Mouse (Mus musculus): ENCODE measurements around the gene Fkbp2. TPM values are rescaled to one million over a fixed set of nuclear protein-coding genes. Genes with fewer than 3 reads are reported as not detected.

The Fkbp2 gene
- polyA plus RNA-seq, 2 experiments from 2014 or later, result 54.3 to 76.4 TPM

- no peak for ATAC-seq
Measured at GRCm38 (mm10) chr19:6990712-6991111, 10.4 kb upstream of the Fkbp2 start.

DNA sequence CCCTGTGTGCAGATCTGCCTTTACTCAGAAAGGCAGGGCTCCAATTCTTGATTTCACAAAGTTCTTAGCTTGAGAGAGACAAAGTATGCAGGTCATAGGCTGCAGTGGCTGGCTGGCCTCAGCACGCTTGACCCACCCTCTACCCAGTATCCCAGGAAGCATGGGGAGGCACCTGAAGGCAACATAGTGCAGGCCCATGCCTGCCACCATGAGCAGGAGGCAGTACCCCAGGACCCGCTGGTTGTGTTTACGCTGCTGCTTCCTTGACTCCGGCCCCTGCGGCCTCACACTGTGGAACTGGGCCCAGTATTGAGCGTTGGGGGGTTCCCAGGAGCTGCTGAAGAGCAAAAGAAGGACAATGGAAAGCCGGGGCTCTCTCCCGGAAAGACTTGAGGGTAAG lies 8.9 kb upstream of the Fkbp2 start:
- no peak for ATAC-seq

- ATAC-seq, result no peak
Measured at GRCm38 (mm10) chr19:6987904-6988285, 7.6 kb upstream of the Fkbp2 start.

GRCm38 (mm10) chr19:6987061-6987903 lies 7.0 kb upstream of the Fkbp2 start, which contains the start of gene Vegfb:
Gene Vegfb (minus strand): TSS chr19:6987651.
- ATAC-seq, result peak; percentile 49

DNA sequence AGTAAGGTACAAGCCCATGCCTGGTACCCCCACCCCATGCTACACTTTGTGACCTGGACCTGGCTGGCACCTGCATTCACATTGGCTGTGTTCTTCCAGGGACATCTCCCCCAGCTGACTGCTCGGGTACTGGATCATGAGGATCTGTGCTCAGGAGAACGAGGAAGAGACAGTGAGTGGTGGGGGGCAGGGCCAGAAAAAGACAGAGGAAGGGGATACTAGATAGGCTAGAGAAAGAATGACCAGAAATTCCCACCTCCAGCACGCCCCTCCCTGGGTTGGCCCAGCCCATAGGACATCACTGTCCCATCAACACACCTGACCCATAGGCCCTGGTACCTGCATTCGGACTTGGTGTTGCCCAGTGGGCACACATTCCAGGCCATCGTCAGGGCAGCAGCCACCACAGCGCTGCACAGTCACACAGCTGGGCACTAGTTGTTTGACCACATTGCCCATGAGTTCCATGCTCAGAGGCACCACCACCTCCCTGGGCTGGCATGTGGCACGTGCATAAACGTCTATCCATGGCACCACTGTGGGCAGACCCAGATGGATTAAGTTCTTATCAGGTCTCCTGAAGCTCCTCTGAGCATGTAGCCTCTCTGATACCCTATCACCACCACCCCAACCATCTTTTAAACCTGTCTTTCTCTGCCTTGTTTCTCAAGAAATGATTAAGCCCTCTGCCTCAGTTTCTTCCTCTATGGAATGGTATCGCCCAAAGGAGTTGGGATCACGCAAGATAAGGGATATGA lies 5.8 kb upstream of the Fkbp2 start:
- no peak for ATAC-seq

GRCm38 (mm10) chr19:6985300-6985699 lies 5.0 kb upstream of the Fkbp2 start:
- no peak for ATAC-seq

DNA sequence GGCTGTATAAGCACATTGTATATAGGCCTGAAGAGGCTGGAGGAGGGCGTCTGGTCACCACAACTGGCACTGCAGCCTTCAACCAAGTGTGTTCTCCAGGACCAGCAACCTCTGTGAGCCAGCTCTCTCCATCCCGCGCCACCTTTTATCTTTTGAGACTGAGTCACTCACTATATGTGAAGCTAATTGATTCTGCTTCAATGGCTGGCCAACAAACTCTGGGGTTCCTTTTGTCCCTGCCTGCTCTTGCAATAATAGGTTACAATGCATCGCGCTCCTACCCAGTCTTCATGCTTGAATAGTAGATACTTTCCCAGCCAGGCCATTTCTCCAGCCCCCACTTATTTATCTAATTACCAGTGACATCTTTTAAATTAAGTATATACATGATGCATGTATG lies 3.3 kb upstream of the Fkbp2 start:
- ATAC-seq, result no peak

DNA sequence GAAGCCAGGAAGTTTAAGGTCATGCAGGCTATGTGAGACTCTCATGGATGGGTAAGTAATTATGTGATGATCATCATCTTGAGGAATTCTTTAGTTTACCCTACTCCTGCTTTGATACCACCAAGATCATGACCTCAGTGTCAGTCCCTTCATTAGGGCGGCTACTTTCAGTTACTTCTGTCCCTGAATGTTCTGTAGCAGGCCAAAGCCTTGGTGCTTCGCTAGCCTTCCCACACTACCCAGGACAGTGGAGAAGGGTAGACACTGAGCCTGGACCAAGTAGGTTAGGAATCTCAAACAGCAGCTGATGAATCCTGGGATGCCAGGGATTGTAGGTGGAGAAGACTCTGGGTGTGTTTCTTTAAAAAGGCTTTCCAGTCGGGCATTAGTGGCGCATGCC lies 1.2 kb upstream of the Fkbp2 start:
- ATAC-seq, result no peak

GRCm38 (mm10) chr19:6979486-6980380 lies 568 bp downstream of the Fkbp2 start:
- peak; percentile 82 for ATAC-seq

DNA sequence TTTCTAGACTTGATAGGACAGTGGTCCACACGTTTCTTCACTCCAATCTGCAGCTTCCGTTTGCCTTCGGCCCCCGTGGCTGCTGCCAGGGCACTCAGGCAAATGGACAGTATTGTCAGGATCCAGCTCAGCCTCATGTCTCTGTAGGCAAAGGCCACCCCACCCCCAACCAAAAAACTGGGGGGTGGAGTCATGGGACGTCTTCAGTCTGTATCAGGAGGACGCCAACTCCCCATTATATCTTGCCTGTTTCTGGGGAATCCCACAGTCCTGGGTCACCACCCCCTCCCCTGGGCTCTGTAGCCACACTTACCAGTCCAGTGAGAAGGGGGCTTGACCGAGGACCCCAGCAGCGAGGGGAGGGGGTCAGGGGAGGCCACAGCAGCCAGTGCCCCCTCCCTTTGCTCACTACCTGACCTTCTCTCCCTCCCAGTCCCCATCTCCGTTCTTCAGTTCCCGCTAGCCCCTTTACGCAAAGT lies 1.3 kb downstream of the Fkbp2 start:
- no peak for ATAC-seq

DNA sequence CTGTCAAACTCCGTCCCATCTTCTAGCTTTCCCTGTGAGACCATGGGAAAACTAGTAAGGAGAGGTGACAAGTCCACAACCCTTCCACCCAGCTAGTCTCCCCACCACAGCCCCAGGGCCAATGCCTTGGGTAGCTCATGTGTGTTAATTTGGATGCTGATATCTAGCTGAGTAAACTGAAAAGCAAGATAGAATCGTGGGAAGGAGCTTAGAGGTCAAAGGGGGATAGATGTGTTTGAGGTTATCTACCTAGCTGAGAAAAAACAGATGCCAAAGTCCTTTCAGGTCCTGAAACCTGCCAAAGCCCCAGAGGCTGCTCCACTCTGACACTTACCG lies 1.7 kb downstream of the Fkbp2 start:
- no peak for ATAC-seq

DNA sequence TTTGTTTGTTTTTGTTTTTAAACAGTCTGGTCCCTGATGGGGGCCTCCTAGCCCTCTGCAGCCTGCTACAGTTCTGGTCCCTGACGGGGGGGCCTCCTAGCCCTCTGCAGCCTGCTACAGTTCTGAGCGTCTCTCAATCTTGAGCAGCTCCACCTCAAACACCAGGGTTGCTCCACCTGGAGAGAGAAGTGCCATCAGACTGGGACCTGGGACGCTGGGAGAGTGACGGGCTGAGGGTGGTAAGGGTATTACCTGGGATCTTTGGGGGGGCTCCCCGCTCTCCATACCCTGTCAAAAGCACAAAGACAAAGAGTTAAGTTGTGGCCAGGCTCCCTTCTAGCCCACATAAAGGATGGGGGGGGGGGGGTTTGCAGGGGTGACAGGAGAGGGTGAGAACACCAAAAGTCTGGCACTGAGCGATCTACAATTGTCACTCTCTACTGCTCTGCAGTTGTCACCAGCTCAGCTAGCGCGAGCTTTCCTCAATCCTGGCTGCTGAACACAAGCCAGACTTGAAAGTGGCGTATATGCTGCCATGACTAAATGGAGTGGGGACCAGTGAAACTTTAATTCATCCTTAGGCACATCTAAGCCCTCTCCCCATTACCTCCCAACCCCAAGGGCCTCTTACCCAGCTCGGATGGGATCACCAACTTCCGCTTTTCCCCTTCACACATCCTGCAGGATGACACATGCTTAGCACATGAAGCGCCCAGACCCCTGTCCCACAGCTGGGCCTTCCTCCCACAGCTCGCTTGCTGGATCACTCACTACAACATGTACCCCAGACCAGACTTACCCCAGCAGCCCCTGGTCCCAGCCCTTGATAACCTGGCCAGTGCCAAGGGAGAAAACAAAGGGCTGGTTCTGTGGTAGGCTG lies 2.3 kb downstream of the Fkbp2 start:
- ATAC-seq, result no peak

DNA sequence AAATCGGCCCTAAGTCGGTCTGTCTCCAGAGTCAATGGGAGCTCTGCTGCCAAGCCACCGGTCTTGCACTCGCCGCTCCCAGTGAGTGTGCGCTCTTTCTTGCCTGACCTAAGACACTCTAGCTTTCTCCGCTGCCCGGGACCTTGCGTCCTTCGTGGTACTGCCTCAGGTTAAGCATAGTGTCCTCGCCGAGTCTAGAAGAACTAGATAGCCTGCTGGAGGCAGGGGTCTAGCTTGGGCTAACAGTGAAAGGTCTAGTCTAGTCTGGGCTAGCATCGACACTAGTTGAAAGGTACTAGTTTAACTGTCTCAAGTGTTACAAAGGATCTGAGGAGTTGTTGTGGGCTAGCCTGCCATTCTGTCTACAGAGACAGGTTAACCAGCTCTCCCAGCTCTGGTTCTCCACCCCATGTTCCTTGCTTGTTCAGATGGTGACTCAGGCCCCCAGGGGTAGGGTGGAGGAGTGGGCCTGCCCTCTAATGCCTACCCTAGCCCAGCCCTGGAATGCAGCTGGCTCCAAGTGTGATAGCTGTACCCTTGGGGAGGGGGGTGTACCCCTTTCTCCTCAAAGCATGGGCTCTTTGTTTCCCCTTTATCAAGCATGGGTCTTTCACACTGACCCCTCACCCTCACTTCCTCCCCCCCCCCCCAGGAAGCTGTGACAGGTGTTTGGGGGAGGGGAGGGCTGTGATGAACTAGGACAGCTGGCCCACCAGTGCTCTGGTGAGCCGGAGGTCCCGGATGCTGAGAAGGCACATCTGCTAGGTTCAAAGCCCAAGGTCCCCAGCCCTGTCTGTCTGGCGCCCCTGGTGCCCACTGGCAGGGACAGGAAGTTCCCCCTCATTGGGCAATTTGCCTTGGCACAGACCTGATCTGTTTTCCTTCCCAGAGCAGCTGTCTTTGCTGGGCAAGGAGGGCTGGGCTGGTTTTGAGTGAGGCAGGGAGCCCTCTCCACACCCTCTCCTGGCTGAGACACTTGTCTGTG lies 4.5 kb downstream of the Fkbp2 start, which contains the start of gene Plcb3:
TSS of gene Plcb3 (minus strand) at position 934 of the 985 bp plus-strand sequence.
- no peak for ATAC-seq

- peak; percentile 41 for ATAC-seq
Measured at GRCm38 (mm10) chr19:6974211-6975205, 5.8 kb downstream of the Fkbp2 start, which contains the start of gene Ppp1r14b. Gene Ppp1r14b (plus strand): TSS chr19:6974968.

DNA sequence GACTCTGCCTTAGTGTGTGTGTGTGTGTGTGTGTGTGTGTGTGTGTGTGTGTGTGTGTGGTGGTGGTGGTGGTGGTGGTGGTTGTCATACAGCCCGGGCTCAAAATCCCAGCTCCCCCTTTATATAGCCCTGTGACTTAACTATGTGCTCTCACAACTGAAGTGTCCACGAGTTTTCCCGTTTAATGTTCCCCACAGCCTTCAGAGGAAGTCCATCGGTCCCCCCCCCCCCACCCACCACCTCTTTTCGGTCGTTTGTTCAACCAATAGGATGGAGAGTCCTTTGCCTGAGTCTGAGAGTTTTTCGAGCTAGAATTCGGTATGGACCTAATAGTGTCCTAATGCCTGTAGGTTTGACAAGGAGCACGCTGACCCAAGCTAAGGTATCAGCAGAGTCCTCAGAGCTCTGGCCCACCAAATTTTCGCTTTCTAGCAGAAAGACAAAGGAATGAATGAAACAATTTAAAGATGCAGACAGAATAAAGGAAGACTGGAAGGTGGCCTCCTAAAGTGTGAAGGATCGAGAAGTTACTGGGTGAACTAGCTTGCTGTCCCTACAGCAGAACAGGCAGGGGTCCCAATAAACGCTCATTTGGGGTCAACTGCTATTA lies 6.6 kb downstream of the Fkbp2 start:
- ATAC-seq, result no peak

DNA sequence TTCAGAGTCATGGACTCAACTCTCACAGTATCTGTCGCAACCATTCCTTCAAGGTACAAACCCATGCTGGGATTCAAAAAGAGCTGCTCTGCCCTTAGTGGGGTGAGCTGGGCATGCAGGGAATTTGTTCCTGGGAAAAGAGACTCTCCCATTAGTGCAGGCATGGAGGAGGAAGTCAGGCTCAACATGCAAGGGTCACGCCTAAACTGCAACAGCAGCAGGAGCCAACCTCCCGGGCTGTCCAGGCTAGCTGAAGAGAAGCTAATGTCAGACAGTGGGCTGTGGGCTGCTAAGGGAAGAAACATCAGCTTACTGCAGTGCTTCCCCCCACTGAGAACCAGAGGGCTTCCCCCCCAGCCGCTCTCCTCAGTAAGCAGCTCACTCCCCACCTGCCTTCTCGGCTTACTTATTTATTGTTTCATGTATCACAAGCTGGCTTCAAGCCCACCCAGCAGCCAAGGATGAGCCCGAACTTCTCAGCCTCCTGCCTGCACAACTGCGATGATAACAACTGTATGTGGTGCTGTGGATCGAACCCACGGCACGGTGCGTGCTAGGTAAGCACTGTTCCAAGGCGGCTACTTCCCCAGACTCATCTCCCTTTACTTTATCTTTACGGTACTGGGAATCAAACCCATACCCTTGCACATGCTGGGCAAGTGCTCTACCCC lies 7.9 kb downstream of the Fkbp2 start:
- ATAC-seq, result no peak

- no peak for ATAC-seq
Measured at GRCm38 (mm10) chr19:6971644-6972043, 8.7 kb downstream of the Fkbp2 start.
